Mouse (Mus musculus) thymus, postnatal 0 days (tissue): Measurements from ENCODE around the gene Myl3. TPM values are rescaled to one million over a fixed set of nuclear protein-coding genes. Genes with fewer than 3 reads are reported as not detected.

Source experiments
- DNase-seq: peaks from one replicate; pipeline ENCODE4 v3.0.0-alpha.2; 2015; ENCODE audit warnings: low spot score
- polyA plus RNA-seq: library from polyadenylated mRNA; unstranded; fragments of >200 nt; fragmentation: Nextera tagmentation; extraction: Ambion mirVana; gene quantifications from 2 replicates; pipeline ENCODE4 v1.2.1, GENCODE M21; 2015

The Myl3 gene
- 0.94 and 1.4 TPM in 2 replicates for polyA plus RNA-seq

DNA sequence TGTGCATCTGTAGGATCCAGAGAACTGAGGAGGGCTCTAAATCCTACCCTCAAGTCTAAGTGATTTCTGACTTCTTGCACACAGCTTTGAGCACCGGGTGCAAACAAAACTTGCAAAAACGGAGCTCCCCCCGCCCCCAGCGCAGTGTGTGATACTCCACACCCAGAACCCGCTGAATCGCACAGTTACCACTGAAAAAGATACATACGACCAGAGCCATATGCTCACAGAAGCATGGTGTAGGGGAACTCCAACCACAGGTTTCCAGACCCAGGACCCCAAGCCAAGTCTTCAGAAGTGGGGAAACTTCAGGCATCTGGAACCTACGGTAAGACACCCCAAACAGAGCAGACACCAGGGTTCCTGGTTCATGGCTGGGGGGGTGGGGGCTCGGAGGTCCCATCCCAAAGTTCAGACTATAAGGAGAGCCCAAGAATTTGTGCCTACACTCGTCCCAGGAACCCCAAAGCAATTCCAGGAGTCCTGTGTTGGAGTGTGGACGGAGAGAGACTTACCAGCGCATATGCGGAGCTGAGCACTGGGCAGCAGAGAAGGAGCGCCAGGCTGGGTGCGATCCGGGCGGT lies at the start of gene Myl3:
Myl3 (plus strand) TSS at position 151 of the 584 bp plus-strand sequence.
- no peak for DNase-seq

- DNase-seq = no peak
Measured at GRCm38 (mm10) chr9:110695165-110695755, 46.4 kb upstream of the Myl3 start.

- DNase-seq = no peak
Measured at GRCm38 (mm10) chr9:110696427-110696826, 45.2 kb upstream of the Myl3 start.

GRCm38 (mm10) chr9:110697465-110697864 lies 44.2 kb upstream of the Myl3 start:
- no peak for DNase-seq

DNA sequence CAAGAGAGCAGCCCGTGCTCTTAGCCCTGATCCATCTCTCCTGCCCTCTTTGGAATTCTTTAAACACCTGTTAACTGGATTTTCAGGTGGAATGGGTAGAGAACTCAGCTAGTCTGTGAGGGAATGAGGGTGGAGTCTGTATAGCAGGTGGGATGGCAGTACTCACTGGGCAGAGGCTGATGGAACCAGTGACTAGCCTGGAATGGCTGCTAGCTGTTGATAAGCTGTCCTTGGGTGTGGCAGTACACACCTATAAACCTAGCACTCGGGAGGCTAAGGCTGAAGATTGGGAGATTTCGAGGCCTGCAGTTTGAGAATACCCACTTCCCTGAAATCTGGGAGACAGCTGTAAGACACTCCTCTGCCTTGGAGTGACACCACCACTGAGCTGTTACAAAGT lies 42.1 kb upstream of the Myl3 start:
- DNase-seq = no peak

DNA sequence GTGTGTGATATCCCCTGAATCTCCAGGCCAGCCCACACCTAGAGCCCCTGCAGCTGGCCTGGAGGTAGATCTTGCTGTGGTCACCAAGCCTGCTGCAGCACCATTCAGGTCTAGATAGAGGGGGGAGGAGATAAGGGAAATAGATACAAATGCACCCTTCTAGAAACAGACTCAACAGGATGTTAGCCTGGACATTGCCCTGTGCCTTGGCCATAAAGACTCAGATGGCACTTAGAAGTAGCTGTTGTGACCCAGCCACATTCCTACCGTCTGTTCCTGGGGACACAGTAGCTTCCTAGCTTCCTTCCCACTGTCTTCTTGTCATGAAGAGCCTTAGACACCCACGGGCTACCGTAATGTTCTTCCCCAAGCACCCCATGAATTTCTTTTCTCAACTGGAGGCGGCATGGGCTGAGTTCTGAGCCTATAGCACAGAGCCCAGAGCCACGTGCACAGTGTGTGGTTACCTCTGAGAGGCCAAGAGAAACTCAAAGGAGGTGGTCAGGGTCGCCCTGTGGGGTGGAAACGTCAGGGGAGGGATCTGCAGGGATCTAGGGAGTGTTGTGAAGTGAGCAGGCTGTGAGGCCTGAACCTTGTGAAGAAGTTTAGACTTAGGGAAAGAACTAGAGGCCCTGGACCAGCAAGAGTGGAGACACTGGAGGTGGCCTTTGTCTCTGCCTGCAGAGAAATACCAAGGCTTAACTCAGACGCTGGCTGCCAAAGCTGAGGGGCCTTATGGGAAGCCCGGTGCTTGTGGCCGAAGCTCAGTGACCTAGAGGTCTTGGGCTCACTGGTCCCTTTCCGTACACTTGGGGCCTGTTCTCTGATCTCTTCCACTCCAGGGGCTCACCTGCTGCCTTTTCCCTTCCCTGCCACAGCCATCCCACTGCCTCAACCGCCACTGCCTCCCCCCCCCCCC lies 40.3 kb upstream of the Myl3 start:
- no peak for DNase-seq

DNA sequence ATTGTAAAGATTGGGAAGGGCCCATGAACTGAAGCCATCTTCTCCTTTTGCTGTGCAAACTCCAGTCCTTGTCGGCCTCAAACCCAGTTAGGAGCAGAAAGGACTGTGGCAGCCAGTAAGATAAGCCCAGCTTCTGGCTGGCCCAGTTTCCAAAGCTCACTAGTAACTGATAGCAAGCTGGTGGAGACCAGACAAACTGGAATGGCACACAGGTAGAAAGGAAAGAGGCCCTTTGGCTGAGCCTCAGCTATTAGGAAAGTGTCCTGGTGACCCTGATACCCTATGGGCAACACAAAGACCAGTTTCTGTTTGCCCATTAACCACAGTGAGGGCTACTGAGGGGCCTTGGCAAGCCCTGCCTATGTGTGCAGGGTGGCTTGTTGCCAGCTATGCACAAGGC lies 38.8 kb upstream of the Myl3 start:
- DNase-seq = no peak

DNA sequence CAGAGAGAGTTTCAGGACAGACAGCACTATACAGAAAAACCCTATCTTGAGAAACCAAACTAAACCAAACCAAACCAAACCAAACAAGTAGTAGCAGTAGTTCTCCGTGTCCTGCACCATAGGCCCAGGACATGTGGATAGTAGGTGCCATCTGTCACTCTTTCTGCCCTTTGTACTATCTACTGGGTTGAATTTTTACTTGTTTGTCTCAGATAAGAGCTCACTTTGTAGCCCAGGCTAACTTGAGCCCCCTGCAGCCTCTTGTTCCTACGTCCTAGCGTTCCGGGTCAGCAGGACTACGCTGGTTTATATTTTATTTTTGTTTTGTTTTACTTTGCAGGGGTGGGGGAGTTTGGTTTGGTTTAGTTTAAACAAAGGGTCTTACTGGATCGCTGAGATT lies 37.7 kb upstream of the Myl3 start:
- no peak for DNase-seq

GRCm38 (mm10) chr9:110706784-110707183 lies 34.9 kb upstream of the Myl3 start:
- no peak for DNase-seq

- peak; percentile 95 for DNase-seq
Measured at GRCm38 (mm10) chr9:110709640-110710258, 31.9 kb upstream of the Myl3 start.

DNA sequence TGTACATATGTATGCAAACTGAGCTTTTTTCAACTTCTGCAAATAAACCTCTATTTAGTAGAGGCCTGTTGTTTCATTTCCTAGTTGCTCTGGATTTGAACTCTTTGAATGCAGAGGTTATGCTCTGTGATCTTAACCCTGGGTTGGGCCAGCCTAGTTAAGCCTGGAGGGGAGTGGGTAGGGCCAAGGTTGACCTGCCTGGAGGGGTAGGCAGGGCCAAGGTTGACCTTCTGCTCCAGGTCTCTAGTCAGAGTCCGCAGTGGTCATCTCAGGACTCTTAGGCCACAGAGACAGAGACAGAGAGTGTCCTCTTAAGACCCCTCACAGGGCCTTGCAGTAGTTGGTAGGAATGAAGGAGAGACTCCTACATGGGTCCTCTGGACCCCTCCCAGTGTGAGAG lies 30.1 kb upstream of the Myl3 start:
- no peak for DNase-seq

- no peak for DNase-seq
Measured at GRCm38 (mm10) chr9:110711996-110712395, 29.7 kb upstream of the Myl3 start.

- no peak for DNase-seq
Measured at GRCm38 (mm10) chr9:110712545-110712944, 29.1 kb upstream of the Myl3 start.

- no peak for DNase-seq
Measured at GRCm38 (mm10) chr9:110713389-110713788, 28.3 kb upstream of the Myl3 start.

DNA sequence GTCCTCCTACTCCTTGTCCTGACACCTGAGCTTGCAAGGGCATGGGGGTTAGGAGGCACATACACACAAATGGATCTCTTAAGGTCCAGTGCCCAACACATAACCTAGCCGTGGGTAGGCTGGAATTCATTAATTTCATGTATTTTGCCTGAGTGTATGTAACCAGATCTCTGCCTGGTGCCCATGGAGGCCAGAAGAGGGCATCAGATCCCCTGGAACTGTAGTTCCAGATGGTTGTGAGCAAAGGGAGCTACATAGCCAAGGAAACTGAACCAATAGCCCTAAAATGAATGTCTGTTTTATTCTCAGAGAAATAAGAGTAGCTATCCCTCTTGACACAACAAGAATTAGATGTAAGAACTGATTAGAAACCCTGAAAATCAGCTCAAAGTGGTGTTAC lies 26.2 kb upstream of the Myl3 start:
- DNase-seq = no peak

DNA sequence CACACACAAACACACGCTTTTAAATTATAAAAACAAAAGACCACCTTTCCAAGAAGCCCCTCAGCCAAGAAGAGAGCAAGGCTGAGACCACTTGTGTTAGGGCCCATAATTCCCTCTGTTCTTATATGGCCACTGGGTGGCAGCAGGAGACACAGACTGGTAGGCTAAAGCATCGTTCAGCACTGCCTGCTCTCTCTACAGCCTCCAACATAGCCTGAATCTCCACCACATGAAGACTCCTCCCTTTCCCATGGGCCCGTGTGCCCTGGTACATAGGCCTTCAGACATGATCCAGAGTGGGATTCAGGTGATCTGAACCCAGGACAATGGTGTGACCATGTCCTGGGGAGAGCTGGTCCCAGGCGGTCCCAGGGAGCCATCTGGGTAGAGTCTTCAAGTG lies 24.9 kb upstream of the Myl3 start:
- peak; percentile 56 for DNase-seq

DNA sequence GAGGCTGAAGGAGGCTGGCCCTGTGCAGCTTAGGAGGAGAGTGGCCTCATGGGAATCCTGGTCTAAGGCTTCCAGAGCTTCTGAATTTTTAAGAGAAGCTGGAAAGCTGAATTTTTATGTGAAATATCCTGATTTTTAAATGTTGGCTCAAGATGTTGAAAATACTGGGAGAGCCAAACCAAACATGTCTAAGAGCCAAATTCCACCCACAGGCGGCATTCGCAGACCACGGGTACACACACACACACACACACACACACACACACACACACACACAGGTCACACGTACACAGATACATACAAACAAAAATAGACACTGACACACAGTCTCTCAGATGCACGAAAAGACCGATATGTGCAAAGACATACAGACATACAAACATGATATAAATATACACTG lies 23.6 kb upstream of the Myl3 start:
- no peak for DNase-seq

GRCm38 (mm10) chr9:110718810-110719209 lies 22.9 kb upstream of the Myl3 start:
- no peak for DNase-seq

DNA sequence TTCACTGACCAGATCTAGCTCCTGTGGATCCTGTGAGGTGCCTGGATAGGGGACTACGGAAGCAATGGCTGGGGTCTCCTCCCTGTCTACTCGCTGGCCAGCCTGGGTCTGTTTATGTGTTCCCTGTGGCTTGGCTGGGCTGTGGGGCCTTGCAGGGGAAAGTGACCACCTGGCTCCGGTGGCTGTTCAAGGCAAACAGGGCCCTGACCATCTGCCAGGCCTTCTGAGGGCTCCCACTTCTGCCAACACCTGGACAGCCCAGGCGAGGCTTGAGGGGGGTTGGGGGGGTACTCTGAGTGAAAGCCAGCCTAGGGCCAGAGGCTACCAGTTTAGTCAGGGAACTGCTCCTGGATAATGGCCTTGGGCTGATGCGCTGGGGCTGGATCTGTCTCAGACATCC lies 21.7 kb upstream of the Myl3 start:
- DNase-seq = no peak

- DNase-seq = no peak
Measured at GRCm38 (mm10) chr9:110722060-110722459, 19.6 kb upstream of the Myl3 start.

GRCm38 (mm10) chr9:110725721-110726135 lies 15.9 kb upstream of the Myl3 start:
- DNase-seq = no peak

DNA sequence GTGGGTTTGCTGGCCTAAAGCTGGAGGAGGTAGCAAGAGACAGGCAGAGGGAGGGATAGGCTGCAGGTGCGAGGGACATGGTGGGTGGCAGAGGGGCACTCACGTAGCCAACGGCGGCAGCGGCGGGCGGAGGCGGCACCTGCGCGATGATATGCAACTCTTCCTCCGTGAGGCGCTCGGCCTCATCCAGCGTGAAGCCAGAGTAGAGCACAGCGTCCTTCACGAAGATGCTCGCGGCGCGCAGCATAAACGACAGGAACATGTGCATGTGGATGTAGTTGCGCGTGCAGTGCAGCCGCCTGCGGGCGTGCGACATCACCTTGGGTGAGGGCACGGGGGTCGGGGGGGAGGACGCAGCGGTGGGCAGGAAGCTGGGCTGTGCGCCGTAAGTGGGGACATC lies 14.8 kb upstream of the Myl3 start:
- peak; percentile 45 for DNase-seq
